Mouse (Mus musculus): Measurements from ENCODE around the gene Ttyh3. TPM values are rescaled to one million over a fixed set of nuclear protein-coding genes. Genes with fewer than 3 reads are reported as not detected.
"Not testable (repeated sequence)": the region's sequence is repeated elsewhere in the genome, so short reads cannot be mapped to it uniquely, and the experiment has no call there.

Ttyh3 gene
- polyA plus RNA-seq, 1 experiment from 2014 or later, result 35.7 TPM

- no peak for ATAC-seq (ENCODE audit: insufficient number of reproducible peaks, insufficient read depth, low FRiP score, low read depth)
Observed at GRCm38 (mm10) chr5:140677137-140677536, 28.3 kb upstream of the Ttyh3 start.

GRCm38 (mm10) chr5:140675640-140676039, 26.8 kb upstream of the Ttyh3 start:
- Histone ChIP-seq H3K9ac (ENCODE audit: low read length) (no peak overlapping the region), H3K4me3 (ENCODE audit: control insufficient read depth in 1 of 2, insufficient read depth in 1 of 2, low read depth in 1 of 2, low read length in 2 of 2) (no peak overlapping the region), H3K36me3 (ENCODE audit: control insufficient read depth, insufficient read depth, low read length) (peaks cover 45% of the 10 kb centered on the region), H3K4me1 (ENCODE audit: control insufficient read depth in 2 of 2, insufficient read depth in 2 of 2, low read length in 2 of 2) (peaks cover 0 to 6% of the 10 kb centered on the region in 2 experiments; a peak in 1 of 4 replicates), H3K27me3 (ENCODE audit: control insufficient read depth, insufficient read depth, low read length) (no peaks in the 10 kb centered on the region), H3K27ac (replicated peaks in 1 of 2; ENCODE audit: control insufficient read depth in 1 of 2, insufficient read depth in 1 of 2, low read depth in 2 of 2, low read length in 2 of 2) (no peak overlapping the region), H3K9me3 (ENCODE audit: control insufficient read depth, low read length) (no peaks in the 10 kb centered on the region), H3K4me2 (ENCODE audit: low read length) (no peak overlapping the region)
- 87% methylated on average over 11 of the region's 11 CpGs for WGBS
- no peak for ATAC-seq (ENCODE audit: insufficient number of reproducible peaks, insufficient read depth, low FRiP score, low read depth)

More at GRCm38 (mm10) chr5:140677137-140677536, 28.3 kb upstream of the Ttyh3 start:
- Histone ChIP-seq H3K4me3 (ENCODE audit: control insufficient read depth in 1 of 2, insufficient read depth in 1 of 2, low read depth in 1 of 2, low read length in 2 of 2) (no peak overlapping the region), H3K27ac (replicated peaks in 1 of 2; ENCODE audit: control insufficient read depth in 1 of 2, insufficient read depth in 1 of 2, low read depth in 2 of 2, low read length in 2 of 2) (no peak overlapping the region), H3K36me3 (ENCODE audit: control insufficient read depth, insufficient read depth, low read length) (peaks cover 43% of the 10 kb centered on the region), H3K9me3 (ENCODE audit: control insufficient read depth, low read length) (no peaks in the 10 kb centered on the region), H3K4me2 (ENCODE audit: low read length) (no peak overlapping the region), H3K27me3 (ENCODE audit: control insufficient read depth, insufficient read depth, low read length) (no peaks in the 10 kb centered on the region), H3K9ac (ENCODE audit: low read length) (no peak overlapping the region), H3K4me1 (ENCODE audit: control insufficient read depth in 2 of 2, insufficient read depth in 2 of 2, low read length in 2 of 2) (peaks cover 0 to 3% of the 10 kb centered on the region in 2 experiments; a peak in 1 of 4 replicates)
- 84% methylated on average over 6 of the region's 6 CpGs for WGBS

GRCm38 (mm10) chr5:140675079-140675478, 26.2 kb upstream of the Ttyh3 start:
- Histone ChIP-seq H3K36me3 (ENCODE audit: control insufficient read depth, insufficient read depth, low read length) (peaks cover 50% of the 10 kb centered on the region), H3K4me2 (ENCODE audit: low read length) (no peak overlapping the region), H3K4me3 (ENCODE audit: control insufficient read depth in 1 of 2, insufficient read depth in 1 of 2, low read depth in 1 of 2, low read length in 2 of 2) (no peak overlapping the region), H3K4me1 (ENCODE audit: control insufficient read depth in 2 of 2, insufficient read depth in 2 of 2, low read length in 2 of 2) (peaks cover 0 to 6% of the 10 kb centered on the region in 2 experiments; a peak in 1 of 4 replicates), H3K9ac (ENCODE audit: low read length) (no peak overlapping the region), H3K9me3 (ENCODE audit: control insufficient read depth, low read length) (no peaks in the 10 kb centered on the region), H3K27ac (replicated peaks in 1 of 2; ENCODE audit: control insufficient read depth in 1 of 2, insufficient read depth in 1 of 2, low read depth in 2 of 2, low read length in 2 of 2) (no peak overlapping the region), H3K27me3 (ENCODE audit: control insufficient read depth, insufficient read depth, low read length) (no peaks in the 10 kb centered on the region)
- no peak for ATAC-seq (ENCODE audit: insufficient number of reproducible peaks, insufficient read depth, low FRiP score, low read depth)
- WGBS, result 80% methylated on average over 11 of the region's 11 CpGs

- no peak overlapping the region for H3K4me2 ChIP-seq (ENCODE audit: low read length)
- 78% methylated on average over 17 of the region's 17 CpGs for WGBS
- no peak for ATAC-seq (ENCODE audit: insufficient number of reproducible peaks, insufficient read depth, low FRiP score, low read depth)
- H3K9me3 ChIP-seq (ENCODE audit: control insufficient read depth, low read length), result peaks cover 2% of the 10 kb centered on the region
- peaks cover 58% of the 10 kb centered on the region for H3K36me3 ChIP-seq (ENCODE audit: control insufficient read depth, insufficient read depth, low read length)
- H3K4me3 ChIP-seq (ENCODE audit: control insufficient read depth in 1 of 2, insufficient read depth in 1 of 2, low read depth in 1 of 2, low read length in 2 of 2), result no peak overlapping the region
- H3K27me3 ChIP-seq (ENCODE audit: control insufficient read depth, insufficient read depth, low read length), result no peaks in the 10 kb centered on the region
- no peak overlapping the region for H3K9ac ChIP-seq (ENCODE audit: low read length)
- no peak overlapping the region for H3K27ac ChIP-seq (replicated peaks in 1 of 2; ENCODE audit: control insufficient read depth in 1 of 2, insufficient read depth in 1 of 2, low read depth in 2 of 2, low read length in 2 of 2)
- peaks cover 0 to 6% of the 10 kb centered on the region in 2 experiments; a peak in 1 of 4 replicates for H3K4me1 ChIP-seq (ENCODE audit: control insufficient read depth in 2 of 2, insufficient read depth in 2 of 2, low read length in 2 of 2)
Observed at GRCm38 (mm10) chr5:140674036-140674435, 25.2 kb upstream of the Ttyh3 start.

GRCm38 (mm10) chr5:140672603-140673002, 23.8 kb upstream of the Ttyh3 start:
- WGBS, result 88% methylated on average over 6 of the region's 6 CpGs
- peaks cover 52% of the 10 kb centered on the region for H3K36me3 ChIP-seq (ENCODE audit: control insufficient read depth, insufficient read depth, low read length)
- H3K9ac ChIP-seq (ENCODE audit: low read length); H3K9me3 ChIP-seq (ENCODE audit: control insufficient read depth, low read length); ATAC-seq (ENCODE audit: insufficient number of reproducible peaks, insufficient read depth, low FRiP score, low read depth); H3K27ac ChIP-seq (replicated peaks in 1 of 2; ENCODE audit: control insufficient read depth in 1 of 2, insufficient read depth in 1 of 2, low read depth in 2 of 2, low read length in 2 of 2); H3K4me2 ChIP-seq (ENCODE audit: low read length); H3K27me3 ChIP-seq (ENCODE audit: control insufficient read depth, insufficient read depth, low read length); H3K4me3 ChIP-seq (ENCODE audit: control insufficient read depth in 1 of 2, insufficient read depth in 1 of 2, low read depth in 1 of 2, low read length in 2 of 2); H3K4me1 ChIP-seq (ENCODE audit: control insufficient read depth in 2 of 2, insufficient read depth in 2 of 2, low read length in 2 of 2): not testable (repeated sequence)

GRCm38 (mm10) chr5:140672115-140672514, 23.3 kb upstream of the Ttyh3 start:
- WGBS, result 66% methylated on average over 6 of the region's 6 CpGs
- Histone ChIP-seq H3K4me3 (ENCODE audit: control insufficient read depth in 1 of 2, insufficient read depth in 1 of 2, low read depth in 1 of 2, low read length in 2 of 2) (no peak overlapping the region), H3K4me1 (ENCODE audit: control insufficient read depth in 2 of 2, insufficient read depth in 2 of 2, low read length in 2 of 2) (peaks cover 0 to 6% of the 10 kb centered on the region in 2 experiments; a peak in 1 of 4 replicates), H3K36me3 (ENCODE audit: control insufficient read depth, insufficient read depth, low read length) (peaks cover 50% of the 10 kb centered on the region), H3K27me3 (ENCODE audit: control insufficient read depth, insufficient read depth, low read length) (no peaks in the 10 kb centered on the region), H3K4me2 (ENCODE audit: low read length) (no peak overlapping the region), H3K27ac (replicated peaks in 1 of 2; ENCODE audit: control insufficient read depth in 1 of 2, insufficient read depth in 1 of 2, low read depth in 2 of 2, low read length in 2 of 2) (no peak overlapping the region), H3K9ac (ENCODE audit: low read length) (no peak overlapping the region), H3K9me3 (ENCODE audit: control insufficient read depth, low read length) (peaks cover 8% of the 10 kb centered on the region)
- ATAC-seq (ENCODE audit: insufficient number of reproducible peaks, insufficient read depth, low FRiP score, low read depth), result no peak

- no peak overlapping the region for H3K27ac ChIP-seq (replicated peaks in 1 of 2; ENCODE audit: control insufficient read depth in 1 of 2, insufficient read depth in 1 of 2, low read depth in 2 of 2, low read length in 2 of 2)
- H3K4me1 ChIP-seq (ENCODE audit: control insufficient read depth in 2 of 2, insufficient read depth in 2 of 2, low read length in 2 of 2), result peaks cover 20 to 31% of the 10 kb centered on the region in 2 experiments
- peaks cover 3% of the 10 kb centered on the region; the same call in 1 of the 2 replicates for H3K9me3 ChIP-seq (ENCODE audit: control insufficient read depth, low read length)
- peaks cover 5% of the 10 kb centered on the region; the same call in 1 of the 2 replicates for H3K36me3 ChIP-seq (ENCODE audit: control insufficient read depth, insufficient read depth, low read length)
- no peak overlapping the region for H3K4me3 ChIP-seq (ENCODE audit: control insufficient read depth in 1 of 2, insufficient read depth in 1 of 2, low read depth in 1 of 2, low read length in 2 of 2)
- no peak overlapping the region for H3K4me2 ChIP-seq (ENCODE audit: low read length)
- no peaks in the 10 kb centered on the region for H3K27me3 ChIP-seq (ENCODE audit: control insufficient read depth, insufficient read depth, low read length)
- H3K9ac ChIP-seq (ENCODE audit: low read length), result no peak overlapping the region
- 52% methylated on average over 7 of the region's 7 CpGs for WGBS
- no peak for ATAC-seq (ENCODE audit: insufficient number of reproducible peaks, insufficient read depth, low FRiP score, low read depth)
Observed at GRCm38 (mm10) chr5:140663621-140664180, 14.9 kb upstream of the Ttyh3 start.

All from heart, embryonic 14.5 days (tissue).